Mouse (Mus musculus): ENCODE measurements around the gene Olfr67. TPM values are rescaled to one million over a fixed set of nuclear protein-coding genes. Genes with fewer than 3 reads are reported as not detected.
"Not testable (repeated sequence)": the region's sequence is repeated elsewhere in the genome, so short reads cannot be mapped to it uniquely, and the experiment has no call there.

Gene Olfr67
- polyA plus RNA-seq, 1 experiment from 2014 or later: not detected

GRCm38 (mm10) chr7:103810296-103810695 is 18.7 kb upstream of the Olfr67 start:
- Histone ChIP-seq H3K4me3 (no peak overlapping the region), H3K9me3 (replicated peaks) (no peaks in the 10 kb centered on the region), H3K27me3 (ENCODE audit: low read depth, poor library complexity, severe bottlenecking) (no peaks in the 10 kb centered on the region), H3K36me3 (no peaks in the 10 kb centered on the region), H3K4me1 (no peaks in the 10 kb centered on the region), H3K27ac (replicated peaks) (no peak overlapping the region)
- DNase-seq (ENCODE audit: low spot score): no peak
- WGBS: 90% methylated on average over 1 of the region's 1 CpGs

- H3K4me3 ChIP-seq: no peak overlapping the region
- no peak for DNase-seq (ENCODE audit: low spot score)
- H3K4me1 ChIP-seq: no peaks in the 10 kb centered on the region
- H3K27me3 ChIP-seq (ENCODE audit: low read depth, poor library complexity, severe bottlenecking): no peaks in the 10 kb centered on the region
- H3K36me3 ChIP-seq: no peaks in the 10 kb centered on the region
- H3K27ac ChIP-seq (replicated peaks): no peak overlapping the region
- no peaks in the 10 kb centered on the region for H3K9me3 ChIP-seq (replicated peaks)
- 72% methylated on average over 1 of the region's 1 CpGs for WGBS
These were observed 18.2 kb upstream of the Olfr67 start for GRCm38 (mm10) chr7:103809801-103810155.

- Histone ChIP-seq H3K4me1 (no peaks in the 10 kb centered on the region), H3K36me3 (no peaks in the 10 kb centered on the region), H3K9me3 (replicated peaks) (no peaks in the 10 kb centered on the region), H3K27ac (replicated peaks) (no peak overlapping the region), H3K4me3 (no peak overlapping the region), H3K27me3 (ENCODE audit: low read depth, poor library complexity, severe bottlenecking) (no peaks in the 10 kb centered on the region)
- no peak for DNase-seq (ENCODE audit: low spot score)
- WGBS: 76% methylated on average over 5 of the region's 5 CpGs
These were observed 17.6 kb upstream of the Olfr67 start for GRCm38 (mm10) chr7:103808971-103809800.

GRCm38 (mm10) chr7:103808120-103808519 is 16.5 kb upstream of the Olfr67 start:
- not testable (repeated sequence) for DNase-seq (ENCODE audit: low spot score); H3K27me3 ChIP-seq (ENCODE audit: low read depth, poor library complexity, severe bottlenecking); H3K9me3 ChIP-seq (replicated peaks); H3K27ac ChIP-seq (replicated peaks); H3K4me1 ChIP-seq; H3K4me3 ChIP-seq; H3K36me3 ChIP-seq
- 75% methylated on average over 2 of the region's 2 CpGs for WGBS

- 76% methylated on average over 1 of the region's 1 CpGs for WGBS
- DNase-seq (ENCODE audit: low spot score): peak; percentile 13
- H3K4me3 ChIP-seq: no peak overlapping the region
These were observed 15.2 kb upstream of the Olfr67 start for GRCm38 (mm10) chr7:103806856-103807255.

GRCm38 (mm10) chr7:103792669-103793388 is 1.2 kb upstream of the Olfr67 start:
- Histone ChIP-seq H3K27ac (replicated peaks) (no peak overlapping the region), H3K9me3 (replicated peaks) (no peaks in the 10 kb centered on the region), H3K4me1 (no peaks in the 10 kb centered on the region), H3K36me3 (no peaks in the 10 kb centered on the region), H3K4me3 (no peak overlapping the region), H3K27me3 (ENCODE audit: low read depth, poor library complexity, severe bottlenecking) (no peaks in the 10 kb centered on the region)
- WGBS: 35% methylated on average over 4 of the region's 4 CpGs
- DNase-seq (ENCODE audit: low spot score): no peak

More at GRCm38 (mm10) chr7:103806856-103807255, 15.2 kb upstream of the Olfr67 start:
- H3K27ac ChIP-seq (replicated peaks): no peak overlapping the region
- H3K36me3 ChIP-seq: no peaks in the 10 kb centered on the region
- H3K27me3 ChIP-seq (ENCODE audit: low read depth, poor library complexity, severe bottlenecking): no peaks in the 10 kb centered on the region
- H3K9me3 ChIP-seq (replicated peaks): no peaks in the 10 kb centered on the region
- no peaks in the 10 kb centered on the region for H3K4me1 ChIP-seq

GRCm38 (mm10) chr7:103779598-103779997 is 12.0 kb downstream of the Olfr67 start, which contains the start of gene Olfr68:
Olfr68 (minus strand) TSS chr7:103779698.
- 85% methylated on average over 3 of the region's 3 CpGs for WGBS
- no peak for DNase-seq (ENCODE audit: low spot score)
- H3K4me3 ChIP-seq: no peak within 1 kb of the TSS

GRCm38 (mm10) chr7:103777652-103778051 is 14.0 kb downstream of the Olfr67 start:
- H3K27me3 ChIP-seq (ENCODE audit: low read depth, poor library complexity, severe bottlenecking); H3K36me3 ChIP-seq; H3K27ac ChIP-seq (replicated peaks); H3K4me1 ChIP-seq; H3K9me3 ChIP-seq (replicated peaks); H3K4me3 ChIP-seq; DNase-seq (ENCODE audit: low spot score): not testable (repeated sequence)
- 93% methylated on average over 4 of the region's 4 CpGs for WGBS

More at GRCm38 (mm10) chr7:103779598-103779997, 12.0 kb downstream of the Olfr67 start, which contains the start of gene Olfr68:
- H3K9me3 ChIP-seq (replicated peaks): no peaks in the 10 kb centered on the region
- H3K27ac ChIP-seq (replicated peaks): no peak within 1 kb of the TSS
- H3K4me1 ChIP-seq: no peaks in the 10 kb centered on the region
- H3K36me3 ChIP-seq: no peaks in the 10 kb centered on the region
- no peaks in the 10 kb centered on the region for H3K27me3 ChIP-seq (ENCODE audit: low read depth, poor library complexity, severe bottlenecking)

- WGBS: 92% methylated on average over 2 of the region's 2 CpGs
- Histone ChIP-seq H3K36me3 (no peaks in the 10 kb centered on the region), H3K4me3 (no peak within 1 kb of the TSS), H3K27me3 (ENCODE audit: low read depth, poor library complexity, severe bottlenecking) (no peaks in the 10 kb centered on the region), H3K9me3 (replicated peaks) (no peaks in the 10 kb centered on the region), H3K4me1 (no peaks in the 10 kb centered on the region), H3K27ac (replicated peaks) (no peak within 1 kb of the TSS)
- DNase-seq (ENCODE audit: low spot score): no peak
These were observed 20.1 kb downstream of the Olfr67 start, which contains the start of gene Olfr69 for GRCm38 (mm10) chr7:103771494-103771893. Olfr69 (minus strand) TSS chr7:103771594.

GRCm38 (mm10) chr7:103767687-103768086 is 23.9 kb downstream of the Olfr67 start:
- DNase-seq (ENCODE audit: low spot score); H3K27me3 ChIP-seq (ENCODE audit: low read depth, poor library complexity, severe bottlenecking); H3K27ac ChIP-seq (replicated peaks); H3K4me3 ChIP-seq; H3K9me3 ChIP-seq (replicated peaks); H3K36me3 ChIP-seq; H3K4me1 ChIP-seq: not testable (repeated sequence)
- WGBS: 87% methylated on average over 6 of the region's 6 CpGs

- 89% methylated on average over 6 of the region's 6 CpGs for WGBS
- H3K4me3 ChIP-seq; H3K27me3 ChIP-seq (ENCODE audit: low read depth, poor library complexity, severe bottlenecking); H3K36me3 ChIP-seq; DNase-seq (ENCODE audit: low spot score); H3K4me1 ChIP-seq; H3K9me3 ChIP-seq (replicated peaks); H3K27ac ChIP-seq (replicated peaks): not testable (repeated sequence)
These were observed 29.4 kb downstream of the Olfr67 start for GRCm38 (mm10) chr7:103762212-103762611.

GRCm38 (mm10) chr7:103757233-103757632 is 34.4 kb downstream of the Olfr67 start, which contains the start of gene Olfr630:
Olfr630 (minus strand) TSS chr7:103757333.
- Histone ChIP-seq H3K4me1 (no peaks in the 10 kb centered on the region), H3K36me3 (no peaks in the 10 kb centered on the region), H3K27me3 (ENCODE audit: low read depth, poor library complexity, severe bottlenecking) (no peaks in the 10 kb centered on the region), H3K27ac (replicated peaks) (no peak within 1 kb of the TSS), H3K4me3 (no peak within 1 kb of the TSS), H3K9me3 (replicated peaks) (no peaks in the 10 kb centered on the region)
- DNase-seq (ENCODE audit: low spot score): no peak
- 55% methylated on average over 2 of the region's 2 CpGs for WGBS

GRCm38 (mm10) chr7:103744843-103745242 is 46.8 kb downstream of the Olfr67 start, which contains the start of gene Olfr629:
Olfr629 (minus strand) TSS chr7:103744943.
- no peaks in the 10 kb centered on the region for H3K36me3 ChIP-seq
- 81% methylated on average over 2 of the region's 2 CpGs for WGBS

More at GRCm38 (mm10) chr7:103744843-103745242, 46.8 kb downstream of the Olfr67 start, which contains the start of gene Olfr629:
- Histone ChIP-seq H3K4me3 (no peak within 1 kb of the TSS), H3K9me3 (replicated peaks) (no peaks in the 10 kb centered on the region), H3K27ac (replicated peaks) (no peak within 1 kb of the TSS), H3K4me1 (no peaks in the 10 kb centered on the region), H3K27me3 (ENCODE audit: low read depth, poor library complexity, severe bottlenecking) (no peaks in the 10 kb centered on the region)
- DNase-seq (ENCODE audit: low spot score): no peak
